Mouse (Mus musculus) right cerebral cortex, adult 2 months (tissue): ENCODE data around the gene Wipi2.

Experiments
- DNase-seq, 2 experiments: peaks; one replicate each; pipeline ENCODE4 v3.0.0; 2021 to 2022; ENCODE audit warnings: low spot score in 2 of 2

Gene Wipi2

DNA sequence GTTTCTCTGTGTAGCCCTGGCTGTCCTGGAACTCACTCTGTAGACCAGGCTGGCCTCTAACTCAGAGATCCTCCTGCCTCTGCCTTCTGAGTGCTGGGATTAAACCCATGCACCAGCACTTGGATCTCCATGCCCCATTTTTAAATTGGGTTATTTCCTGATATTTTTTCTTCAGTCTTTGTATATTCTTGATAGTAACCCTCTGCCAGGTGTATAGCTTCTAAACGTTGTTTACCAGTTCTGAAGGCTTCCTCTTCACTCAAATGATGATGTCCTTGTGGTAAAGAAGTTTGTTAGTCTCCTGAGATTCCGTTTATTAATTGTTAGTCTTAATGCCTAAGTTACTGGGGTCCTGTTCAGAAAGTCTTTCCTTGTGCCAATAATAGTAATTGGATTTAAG is at the start of gene Wipi2:
Gene Wipi2 (plus strand): TSS at position 301 of the 400 bp plus-strand sequence.
- DNase-seq, result no peak

DNA sequence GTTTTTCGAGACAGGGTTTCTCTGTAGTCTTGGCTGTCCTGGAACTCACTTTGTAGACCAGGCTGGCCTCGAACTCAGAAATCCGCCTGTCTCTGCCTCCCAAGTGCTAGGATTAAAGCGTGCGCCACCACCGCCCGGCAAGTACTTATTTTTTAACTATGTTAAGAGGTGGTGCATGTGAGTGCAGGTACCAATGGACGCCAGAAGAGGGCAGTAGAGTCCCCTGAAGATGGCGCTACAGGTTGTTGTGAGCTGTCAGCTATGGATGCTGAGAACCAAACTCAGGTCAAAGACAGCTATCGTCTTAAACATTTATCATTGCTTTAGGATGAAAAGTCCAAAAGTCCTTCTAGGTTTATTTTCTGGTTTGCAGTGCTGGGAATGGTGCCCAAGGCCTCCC is 49.3 kb upstream of the Wipi2 start:
- DNase-seq, result no peak

DNA sequence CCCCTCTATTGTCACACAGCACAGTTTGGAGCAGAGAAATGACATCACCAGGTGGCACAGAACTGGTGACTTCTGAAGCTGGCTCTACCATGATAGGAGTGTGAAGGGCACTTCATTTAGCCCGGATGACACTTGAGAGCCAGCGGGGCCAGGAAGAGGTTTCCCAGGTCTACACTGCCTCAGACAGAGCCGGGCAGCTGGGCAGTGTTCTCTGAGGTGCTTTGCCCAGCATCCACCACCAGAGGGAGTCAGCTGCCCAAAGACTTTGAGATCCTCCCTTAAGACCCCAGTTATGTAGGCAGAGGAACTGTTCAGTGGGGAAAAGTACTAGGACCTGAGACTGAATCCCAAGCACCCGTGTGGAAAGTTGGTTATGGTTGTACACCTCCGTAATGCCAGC is 46.0 kb upstream of the Wipi2 start:
- peak; percentile 66 to 77 for DNase-seq

DNA sequence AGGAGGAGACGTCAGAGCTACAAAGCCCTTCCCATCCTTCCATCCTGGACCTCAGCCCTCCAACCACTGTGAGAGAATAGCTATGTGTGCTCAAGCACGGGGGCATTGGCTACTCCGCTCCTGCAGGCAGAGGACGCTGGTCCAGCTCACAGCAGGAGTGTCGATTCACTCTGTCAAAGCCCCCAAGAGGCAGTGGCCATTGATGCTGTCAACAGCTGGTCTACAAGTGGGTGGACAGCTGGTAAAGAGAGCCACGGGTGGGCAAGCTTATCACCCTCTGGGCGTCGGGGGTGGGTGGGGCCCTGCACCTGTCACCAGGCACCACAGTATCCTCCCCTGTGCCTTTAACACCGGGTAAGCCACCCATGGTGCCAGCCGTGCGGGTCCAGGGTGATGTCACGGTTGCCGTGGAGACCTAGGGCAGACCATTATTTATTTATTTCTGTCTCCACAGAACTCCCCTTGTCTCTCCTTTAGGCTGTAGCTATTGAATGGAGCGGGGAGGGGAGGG is 43.8 kb upstream of the Wipi2 start:
- peak; percentile 48 to 64 for DNase-seq

DNA sequence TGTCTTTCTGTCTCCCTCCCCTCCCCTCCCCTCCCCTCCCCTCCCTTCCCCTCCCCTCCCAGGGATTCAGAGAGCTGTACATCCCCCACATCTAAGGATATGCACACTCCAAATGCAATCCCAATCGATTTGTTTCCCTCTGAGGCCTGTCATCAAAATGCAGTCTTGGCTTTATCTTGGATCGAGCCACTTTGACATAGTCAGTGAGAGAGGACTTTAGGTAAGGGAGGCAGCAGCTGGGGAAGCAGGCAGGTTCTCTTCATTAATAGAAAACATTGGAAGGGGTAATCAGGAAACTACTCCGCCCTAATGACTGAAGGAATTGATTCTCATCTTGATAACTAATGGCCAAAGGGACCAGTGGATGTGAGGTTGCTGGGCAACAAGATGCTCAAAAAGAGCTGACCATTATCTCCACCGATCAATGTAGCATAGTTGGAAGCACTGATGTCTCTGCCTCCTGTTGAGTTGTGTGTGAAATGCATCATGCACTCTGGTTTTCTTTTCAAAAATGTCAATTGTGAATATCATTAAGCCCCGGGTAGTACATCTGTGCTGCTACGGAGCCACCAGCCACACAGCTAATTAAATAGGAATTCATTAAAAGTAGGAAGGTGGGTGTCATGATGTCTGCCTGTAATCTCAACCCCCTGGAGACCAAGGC is 36.4 kb upstream of the Wipi2 start:
- no peak for DNase-seq

DNA sequence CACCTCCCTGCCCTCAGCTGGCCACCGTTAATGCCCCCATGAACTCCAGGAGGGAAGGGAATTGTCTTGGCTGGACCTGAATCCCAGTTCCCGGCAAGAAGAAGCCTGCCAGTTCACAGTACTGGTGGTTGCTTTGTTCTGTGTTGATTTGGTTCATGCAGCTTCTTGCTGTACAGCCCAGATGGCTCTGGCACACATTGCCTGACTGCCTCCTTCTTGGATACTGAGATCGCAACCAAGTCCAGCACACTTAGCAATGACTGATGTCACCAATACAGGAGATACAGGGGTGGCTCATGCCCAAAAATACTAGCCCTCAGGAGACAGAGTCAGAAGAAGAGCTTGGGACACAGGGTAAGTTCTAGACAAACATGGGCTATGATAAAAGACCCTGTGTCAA is 31.8 kb upstream of the Wipi2 start:
- DNase-seq, result no peak

DNA sequence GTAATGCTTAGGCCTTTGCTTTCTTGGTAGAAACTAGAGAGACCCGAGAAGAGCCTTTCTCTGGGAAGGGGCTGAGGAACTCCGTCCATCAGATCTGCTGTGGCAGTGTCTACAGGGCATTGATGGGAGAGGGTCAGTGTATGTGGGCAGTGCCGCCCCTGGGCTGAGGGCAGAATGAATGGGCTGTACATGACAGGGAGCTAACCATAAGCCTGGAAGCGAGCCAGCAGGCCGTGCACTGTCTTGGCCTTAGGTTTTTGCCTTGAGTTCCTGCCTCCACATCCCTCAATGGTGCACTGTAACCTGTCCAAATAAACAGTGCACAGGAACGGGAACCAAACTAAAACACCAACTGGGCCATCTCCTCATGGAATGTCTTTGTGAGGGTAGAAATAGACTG is 30.8 kb upstream of the Wipi2 start:
- no peak for DNase-seq

DNA sequence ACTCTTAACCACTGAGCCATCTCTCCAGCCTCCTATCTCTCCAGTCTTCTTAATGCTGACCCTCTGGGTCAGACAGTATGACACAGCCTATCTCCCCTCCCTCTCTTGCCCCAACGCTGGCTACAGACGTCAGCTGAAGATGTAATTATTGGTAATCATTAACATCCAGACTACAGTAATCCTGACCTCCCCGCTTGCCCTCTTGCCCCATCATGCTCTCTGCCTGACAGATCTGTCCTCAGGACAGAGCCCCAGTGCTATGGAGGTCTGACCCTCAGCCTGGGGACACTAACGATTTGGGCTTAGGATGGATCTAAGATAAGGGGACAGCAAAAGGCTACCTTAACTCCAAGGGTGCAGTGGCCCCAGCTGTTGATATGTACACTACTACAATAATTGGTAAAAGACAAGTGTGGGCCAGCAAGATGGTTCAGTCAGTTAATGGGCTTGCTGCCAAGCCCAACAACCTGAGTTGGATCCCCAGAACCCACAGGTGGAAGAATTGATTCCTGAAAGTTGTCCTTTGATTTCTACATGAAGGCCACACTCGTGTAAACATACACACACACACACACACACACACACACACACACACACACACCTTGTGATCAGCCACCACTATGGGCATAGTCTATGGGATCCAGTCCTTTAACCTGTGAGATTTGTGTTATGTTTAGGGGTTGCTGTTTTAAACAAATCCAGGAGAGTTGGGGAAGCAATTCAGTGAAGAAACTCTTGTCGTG is 29.7 kb upstream of the Wipi2 start:
- DNase-seq, result no peak

DNA sequence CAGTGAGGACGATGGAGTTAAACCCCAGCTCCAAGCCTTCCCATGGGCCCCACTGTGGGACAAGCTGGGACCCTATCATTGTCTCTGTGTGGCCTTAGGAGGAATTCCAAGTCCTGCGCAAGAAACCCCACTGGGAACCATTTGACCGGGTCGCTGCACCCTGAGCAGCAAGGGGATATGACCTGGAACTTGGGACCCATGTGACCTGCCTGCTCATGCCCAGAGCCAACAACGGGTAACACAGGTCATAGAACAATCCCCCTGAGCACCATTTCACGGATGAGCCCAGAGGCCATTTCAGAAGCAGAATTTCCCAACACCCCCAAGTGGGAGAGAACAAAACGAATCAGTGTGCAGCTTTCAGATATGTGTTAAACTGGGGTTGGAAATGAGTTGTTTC is 23.1 kb upstream of the Wipi2 start:
- no peak for DNase-seq

DNA sequence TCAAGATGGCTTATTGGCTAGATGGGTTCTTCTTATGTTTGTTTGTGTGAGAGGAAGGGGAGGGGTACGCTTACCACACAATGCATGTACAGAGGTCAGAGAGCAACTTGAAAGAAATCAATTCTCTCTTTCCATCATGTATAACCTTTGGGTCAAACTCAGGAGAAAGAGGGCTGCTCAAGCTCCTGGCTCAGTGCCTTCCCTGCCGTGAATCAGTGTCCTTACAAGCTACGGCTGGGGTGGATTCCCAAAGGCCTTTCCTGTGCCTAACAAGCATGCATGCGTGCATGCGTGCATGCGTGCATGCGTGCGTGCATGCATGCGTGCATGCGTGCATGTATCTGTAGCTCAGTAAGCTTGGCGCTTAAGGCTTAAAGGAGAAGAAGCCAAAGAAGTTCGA is 22.2 kb upstream of the Wipi2 start:
- DNase-seq, result no peak

DNA sequence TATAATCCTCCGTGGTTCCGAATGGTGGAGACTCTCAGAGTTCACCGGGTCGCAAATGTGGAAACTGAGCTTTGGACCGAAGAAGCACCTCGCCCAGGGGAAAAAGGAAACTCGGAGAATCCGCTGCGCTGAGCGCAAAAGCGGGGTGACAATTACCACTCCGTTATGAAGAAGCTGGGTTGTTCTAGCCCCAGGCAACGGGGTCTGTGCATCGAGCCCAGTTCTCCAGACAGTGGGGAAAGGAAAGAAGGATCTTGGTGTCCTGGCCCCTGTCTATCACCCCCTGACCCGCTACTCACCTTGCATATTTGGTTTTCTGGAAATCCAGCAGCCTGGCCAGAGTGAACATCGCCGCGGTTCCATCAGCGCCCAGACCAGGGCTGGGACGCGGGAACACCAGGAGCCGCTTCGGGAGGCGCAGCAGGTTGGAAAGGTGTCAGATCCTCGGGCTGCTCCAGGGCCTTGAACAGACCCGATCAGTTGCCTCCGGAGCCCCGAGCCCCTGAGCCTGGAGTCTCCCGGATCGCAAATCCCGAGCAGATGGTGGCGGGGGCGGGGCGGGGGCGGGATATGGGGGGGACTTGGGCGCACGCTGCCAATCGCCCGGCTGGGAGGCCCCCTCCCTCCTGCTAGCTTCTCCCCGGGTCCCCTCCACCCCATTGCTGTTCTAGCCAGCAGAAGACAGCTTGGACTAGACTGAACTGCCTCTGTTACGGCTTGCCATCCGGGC is 19.1 kb upstream of the Wipi2 start, which contains the start of gene Mmd2:
Gene Mmd2 (minus strand): TSS at position 542 of the 730 bp plus-strand sequence.
- DNase-seq, result peak; percentile 66 to 74

DNA sequence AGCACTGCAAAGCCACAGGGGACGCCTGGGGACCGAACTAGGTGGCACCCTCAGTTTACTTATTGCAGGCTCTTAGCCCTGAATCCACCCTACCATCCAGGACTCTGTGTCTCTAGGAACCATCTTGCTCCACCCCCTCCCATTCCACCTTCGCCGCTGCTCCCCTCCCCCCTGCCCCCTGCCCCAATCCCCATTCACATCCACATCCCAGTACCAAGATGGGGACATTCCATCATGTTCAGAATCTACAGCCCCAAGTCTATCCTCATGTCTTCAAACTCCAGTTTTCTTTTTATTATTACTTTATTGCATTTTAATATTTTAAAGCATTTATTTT is 18.5 kb upstream of the Wipi2 start:
- no peak for DNase-seq

DNA sequence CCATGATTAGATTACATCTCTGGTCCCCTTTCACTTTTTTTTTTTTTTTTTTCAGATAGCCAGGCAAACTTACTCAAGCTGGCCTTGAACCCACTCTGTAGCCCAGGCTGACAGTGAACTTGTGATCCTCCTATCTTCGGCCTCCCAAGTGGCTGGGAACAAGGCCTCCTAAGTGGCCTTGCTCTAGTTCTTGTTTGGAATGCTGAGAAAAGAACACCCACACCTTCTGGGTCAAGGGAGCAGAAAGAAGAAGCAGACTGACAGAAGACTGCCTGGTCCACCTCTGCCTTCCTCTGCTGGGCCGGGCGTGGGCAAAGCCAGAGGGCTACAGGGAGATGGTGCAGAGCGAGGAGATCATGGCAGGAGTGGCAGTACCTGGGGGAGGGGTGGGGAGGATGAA is 17.1 kb upstream of the Wipi2 start:
- no peak for DNase-seq

DNA sequence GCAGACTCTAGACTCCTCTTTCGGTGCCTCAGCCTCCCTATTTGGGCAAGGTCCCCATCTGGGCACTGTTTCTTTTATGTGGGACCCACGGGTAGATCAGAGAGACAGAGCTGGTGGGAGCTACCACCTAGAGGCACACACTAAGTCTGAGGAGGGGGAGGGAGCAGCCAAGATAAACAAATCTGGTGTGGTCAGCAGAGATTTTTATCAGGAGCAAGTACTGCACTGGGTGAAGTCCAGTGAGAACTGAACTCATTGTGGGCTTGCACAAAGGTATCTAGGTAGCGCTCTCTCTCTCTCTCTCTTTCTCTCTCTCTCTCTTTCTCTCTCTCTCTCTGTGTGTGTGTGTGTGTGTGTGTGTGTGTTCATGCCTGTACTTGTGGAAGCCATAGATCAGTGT is 13.0 kb upstream of the Wipi2 start:
- no peak for DNase-seq

DNA sequence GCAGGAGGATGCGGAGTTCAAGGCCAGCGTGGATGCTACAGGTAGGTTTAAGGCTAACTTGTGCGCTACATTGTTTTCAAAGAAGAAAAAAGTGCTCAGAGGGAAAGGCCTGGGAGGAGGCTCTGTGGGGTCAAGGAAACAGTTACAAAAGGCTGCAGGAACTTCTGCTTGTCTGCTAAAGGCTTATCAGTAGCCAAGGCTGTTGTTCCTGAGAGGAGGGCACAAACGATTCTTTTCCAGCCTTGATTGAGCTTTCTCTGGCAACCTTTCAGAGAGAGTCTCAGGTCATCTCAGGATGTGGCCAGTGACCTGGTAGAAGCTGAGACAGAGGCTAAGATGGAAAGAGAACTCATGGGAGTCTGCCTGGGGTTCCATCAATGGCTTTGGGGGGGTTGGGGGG is 11.9 kb upstream of the Wipi2 start:
- DNase-seq, result no peak

DNA sequence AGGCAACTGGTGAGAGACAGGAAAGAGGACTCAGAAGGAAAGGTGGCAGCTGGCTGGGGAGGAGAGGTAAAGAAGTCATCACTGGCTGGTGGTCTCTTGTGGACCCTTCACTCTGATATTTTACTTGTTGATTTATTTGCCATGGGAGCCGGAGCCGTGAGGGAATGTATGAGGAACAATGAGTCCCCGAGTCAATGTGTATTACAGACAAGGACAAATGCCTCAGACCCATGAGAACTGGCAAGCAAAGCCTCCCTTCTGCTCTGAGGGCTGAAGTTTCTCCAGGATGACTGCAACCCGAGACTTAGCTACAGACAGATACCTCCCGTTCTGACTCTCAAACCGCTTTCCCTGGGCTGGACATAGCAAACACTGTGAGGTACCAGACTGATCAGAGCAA is 11.2 kb upstream of the Wipi2 start:
- no peak for DNase-seq

DNA sequence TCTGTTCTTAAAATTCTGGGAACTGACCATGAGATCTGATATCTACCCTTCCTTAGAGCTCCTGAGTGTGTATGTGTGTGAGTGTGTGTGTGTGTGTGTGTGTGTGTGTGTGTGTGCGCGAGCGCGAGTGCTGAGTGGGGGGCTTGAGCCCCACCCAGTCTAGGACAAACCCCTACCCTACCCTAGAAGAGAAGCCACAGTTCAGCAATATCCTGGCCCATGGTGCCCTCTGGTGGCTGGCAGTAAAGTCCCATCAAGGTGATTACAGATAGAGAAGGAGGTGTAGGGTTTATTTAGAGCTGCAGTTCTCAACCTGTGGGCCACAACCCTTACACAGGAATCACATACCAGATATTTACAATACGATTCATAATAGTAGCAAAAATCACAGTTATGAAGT is 7.6 kb upstream of the Wipi2 start:
- DNase-seq, result peak; percentile 75 to 77

DNA sequence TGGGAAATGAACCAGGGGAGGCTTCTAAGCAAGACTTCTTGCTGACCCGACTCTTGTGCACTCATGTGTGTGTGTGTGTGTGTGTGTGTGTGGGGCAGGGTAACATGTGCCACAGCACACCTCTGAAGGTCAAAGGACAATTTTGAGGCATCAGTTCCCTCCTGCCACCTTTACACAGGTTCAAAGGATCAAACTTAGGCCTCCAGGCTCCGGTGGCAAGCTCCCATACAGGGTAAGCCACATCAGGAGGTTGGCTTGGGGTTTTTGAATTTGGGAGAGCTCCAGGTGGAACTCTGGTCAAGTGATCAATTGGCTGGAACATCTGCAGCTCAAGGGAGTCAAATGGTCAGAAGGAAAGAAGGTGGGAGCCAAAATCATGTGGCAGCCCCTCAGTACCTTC is 6.1 kb upstream of the Wipi2 start:
- no peak for DNase-seq

DNA sequence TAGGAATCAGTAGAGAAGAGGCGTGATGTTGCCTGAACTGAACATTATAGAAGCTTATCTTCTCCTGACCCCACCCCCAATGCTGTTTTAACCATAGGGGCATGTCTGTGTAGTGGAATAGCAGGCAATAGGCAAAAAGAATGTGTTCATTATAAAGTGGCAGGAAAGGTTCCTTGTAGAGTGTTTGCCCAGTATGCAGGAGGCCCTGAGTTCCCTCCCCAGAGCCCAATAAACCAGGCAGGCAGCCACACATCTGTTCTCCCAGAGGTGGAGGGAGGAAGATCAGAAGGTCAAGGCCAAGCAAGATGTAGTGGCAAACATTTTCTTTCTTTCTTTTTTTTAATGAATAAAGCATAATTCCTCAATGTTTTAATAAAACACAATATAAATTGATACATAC is 5.4 kb upstream of the Wipi2 start:
- DNase-seq, result no peak

DNA sequence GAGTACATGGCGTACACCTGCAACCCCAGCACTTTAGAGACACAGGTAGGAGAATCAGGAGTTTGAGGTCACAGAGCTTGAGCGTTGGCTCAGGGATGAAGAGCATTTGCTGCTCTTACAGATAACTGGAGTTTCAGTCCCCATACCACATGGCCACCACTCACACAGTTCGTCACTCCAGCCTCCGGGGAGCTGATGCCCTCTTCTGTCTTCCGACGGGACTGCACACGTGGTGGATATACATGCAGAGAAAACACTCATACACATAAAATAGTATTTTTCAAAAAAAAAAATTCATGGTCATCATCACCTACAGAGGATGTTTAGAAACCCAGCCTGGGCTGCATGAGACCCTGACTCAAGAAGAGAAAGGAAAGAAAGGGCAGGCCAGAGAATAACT is 4.4 kb upstream of the Wipi2 start:
- no peak for DNase-seq

DNA sequence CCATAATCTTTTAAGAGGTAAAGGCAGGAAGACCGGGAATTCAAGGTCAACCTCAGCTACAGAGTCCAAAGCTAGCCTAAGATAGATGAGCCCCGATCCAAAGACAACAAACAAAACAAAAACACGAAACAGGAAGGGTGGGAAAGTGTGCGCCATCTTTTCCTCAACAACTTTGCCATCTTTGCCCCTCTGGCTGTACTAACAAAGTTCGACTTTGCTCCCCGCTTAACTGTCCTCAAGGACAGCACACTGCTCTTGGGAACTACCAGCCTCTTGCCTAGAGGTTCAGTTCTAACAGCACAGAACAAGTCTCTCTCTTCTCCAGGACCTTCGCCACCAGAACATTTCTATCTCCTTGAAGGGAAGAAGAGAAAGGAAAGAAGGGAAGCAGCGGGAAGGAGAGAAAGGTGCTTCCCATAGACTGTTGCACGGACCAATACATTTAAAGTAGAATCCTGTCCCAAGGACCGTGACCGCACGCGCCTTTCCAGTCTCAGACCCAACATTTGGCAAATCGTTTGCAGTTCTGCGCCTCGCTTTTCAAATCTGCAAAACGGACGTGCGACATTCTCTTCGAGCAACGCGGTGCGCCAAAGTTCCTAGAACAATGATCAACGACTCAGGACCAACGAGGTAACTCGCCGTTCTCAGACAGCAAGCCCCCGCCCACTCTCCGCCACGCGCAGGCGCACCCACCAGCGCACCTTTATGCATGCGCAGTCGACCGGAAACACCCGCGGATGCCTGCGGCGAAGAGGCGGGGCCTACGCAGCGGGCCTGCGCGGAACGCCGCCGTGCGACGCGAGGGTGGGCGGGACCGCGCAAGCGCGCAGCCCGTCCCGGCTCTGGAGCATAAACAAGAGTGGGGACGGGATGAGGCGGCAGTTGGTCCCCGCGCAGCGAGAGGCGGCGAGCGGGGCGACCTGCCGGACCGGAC is 1.5 kb downstream of the Wipi2 start:
- DNase-seq, result peak; percentile 97 to 98

DNA sequence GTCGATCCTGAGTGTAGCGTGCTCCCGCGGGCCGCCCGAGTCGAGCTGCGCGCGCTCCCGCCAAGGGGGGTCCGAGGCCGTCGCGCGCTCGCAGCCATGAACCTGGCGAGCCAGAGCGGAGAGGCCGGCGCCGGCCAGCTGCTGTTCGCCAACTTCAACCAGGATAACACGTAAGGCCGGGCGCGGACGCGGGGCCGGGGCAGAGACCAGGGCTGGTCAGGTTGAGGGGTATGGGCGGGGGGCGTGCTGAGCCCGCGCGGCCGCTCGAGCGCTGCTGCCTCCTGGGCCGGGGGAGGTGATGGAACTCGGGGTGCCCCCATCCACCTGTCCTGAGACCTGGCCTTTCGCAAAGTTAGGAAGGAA is 2.1 kb downstream of the Wipi2 start:
- DNase-seq, result peak in 1 of 2 experiments; percentile 13
